Mouse (Mus musculus) liver, embryonic 15.5 days (tissue): Measurements from ENCODE around the gene Spc24. TPM values are rescaled to one million over a fixed set of nuclear protein-coding genes. Genes with fewer than 3 reads are reported as not detected.

Experiments used
- ATAC-seq: fragments of 200-750 bp; cut with Nextera tagmentation; 2 replicates; pipeline ENCODE4 v1.8.0; 2017; ENCODE audit warnings: moderate number of reproducible peaks, mild to moderate bottlenecking, moderate library complexity; ENCODE audit not compliant: insufficient read depth
- H3K27ac ChIP-seq: fragments of 300-500 bp; sonication (generic); replicated peaks from 2 replicates; pipeline ENCODE4 v1.5.1; 2015; ENCODE audit warnings: mild to moderate bottlenecking, inconsistent platforms
- H3K27me3 ChIP-seq: fragments of 300-500 bp; sonication (generic); 2 replicates; pipeline ENCODE4 v1.6.1; 2015; ENCODE audit warnings: mild to moderate bottlenecking, inconsistent platforms
- H3K36me3 ChIP-seq: fragments of 300-500 bp; sonication (generic); replicated peaks from 2 replicates; pipeline ENCODE4 v1.6.1; 2015; ENCODE audit warnings: moderate library complexity, mild to moderate bottlenecking, inconsistent platforms
- H3K4me1 ChIP-seq: fragments of 300-500 bp; sonication (generic); replicated peaks from 2 replicates; pipeline ENCODE4 v1.6.1; 2015; ENCODE audit warnings: inconsistent platforms
- H3K4me2 ChIP-seq: fragments of 300-500 bp; sonication (generic); 2 replicates; pipeline ENCODE4 v1.6.1; 2015; ENCODE audit warnings: moderate library complexity, mild to moderate bottlenecking, inconsistent platforms
- H3K4me3 ChIP-seq: fragments of 300-500 bp; sonication (generic); replicated peaks from 2 replicates; pipeline ENCODE4 v1.5.1; 2015; ENCODE audit warnings: mild to moderate bottlenecking, inconsistent platforms
- H3K9ac ChIP-seq: fragments of 300-500 bp; sonication (generic); 2 replicates; pipeline ENCODE4 v1.6.1; 2015; ENCODE audit warnings: moderate library complexity, mild to moderate bottlenecking, inconsistent platforms
- H3K9me3 ChIP-seq: fragments of 300-500 bp; sonication (generic); replicated peaks from 2 replicates; pipeline ENCODE4 v1.6.1; 2016; ENCODE audit warnings: inconsistent platforms
- WGBS: fragments of 180-500 bp; shearing (Covaris S2); methylation state at CpG from one replicate; pipeline ENCODE4 v1.1.7; 2015; ENCODE audit warnings: mixed read lengths; ENCODE audit not compliant: insufficient replicate concordance; 5-methylcytosine and 5-hydroxymethylcytosine counted together
- polyA plus RNA-seq: library from polyadenylated mRNA; unstranded; fragments of >200 nt; fragmentation: Nextera tagmentation; extraction: Ambion mirVana; gene quantifications from 2 replicates; pipeline ENCODE4 v1.2.1, GENCODE M21; 2015

Spc24 gene
- polyA plus RNA-seq, 1 experiment from 2014 or later = 82.2 TPM

GRCm38 (mm10) chr9:21726218-21726975 lies 33.7 kb downstream of the Spc24 start:
- ATAC-seq = no peak
- Histone ChIP-seq H3K27me3 (no peaks in the 10 kb centered on the region), H3K36me3 (0 out of 2 replicates have a peak, but pooled peaks cover 16% of the 10 kb centered on the region), H3K27ac (peak overlapping the region; percentile 75; the same call in 1 of the 2 replicates), H3K4me3 (peak overlapping the region; percentile 70), H3K4me1 (peaks cover 76% of the 10 kb centered on the region), H3K9ac (peak overlapping the region; percentile 68; the same call in 1 of the 2 replicates), H3K4me2 (peak overlapping the region; percentile 95), H3K9me3 (no peaks in the 10 kb centered on the region)
- WGBS = 60% methylated on average over 14 of the region's 14 CpGs

DNA sequence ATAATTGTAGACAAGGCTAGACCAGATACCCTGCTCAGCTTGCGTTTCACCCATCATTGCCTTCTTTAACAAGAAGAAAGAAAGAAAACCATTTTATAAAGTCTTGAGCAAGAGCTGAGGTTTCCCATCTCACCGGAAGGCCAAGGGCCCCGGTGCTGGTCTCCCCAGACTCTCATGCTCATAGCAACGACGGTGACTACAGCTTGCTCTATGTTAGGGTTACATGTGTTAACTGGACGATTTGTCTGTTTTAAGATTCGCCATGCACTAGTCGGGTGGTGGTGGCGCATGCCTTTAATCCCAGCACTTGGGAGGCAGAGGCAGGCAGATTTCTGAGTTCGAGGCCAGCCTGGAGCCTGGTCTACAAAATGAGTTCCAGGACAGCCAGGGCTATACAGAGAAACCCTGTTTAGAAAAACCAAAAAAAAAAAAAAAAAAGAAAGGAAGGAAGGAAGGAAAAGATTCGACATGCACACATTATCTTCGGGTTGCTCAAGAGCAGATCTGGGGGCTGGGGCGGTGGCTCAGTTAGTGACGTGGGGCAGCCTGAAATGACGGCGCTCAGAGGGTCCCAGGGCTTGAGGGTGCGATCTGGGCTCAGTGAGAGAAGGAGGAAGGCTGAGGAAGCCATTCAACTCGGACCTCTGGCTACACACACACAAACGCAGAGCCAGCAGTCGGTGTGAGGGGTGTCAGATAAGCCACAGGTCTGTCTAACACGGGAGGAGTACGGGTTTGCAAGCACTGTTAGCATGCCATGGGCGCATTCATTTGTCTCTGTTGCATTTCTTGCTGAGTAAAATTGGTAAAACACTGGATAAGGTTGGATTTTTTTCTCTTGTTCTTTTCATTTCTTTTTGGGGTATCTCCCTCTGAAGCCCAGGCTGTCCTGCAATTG lies 34.6 kb downstream of the Spc24 start:
- Histone ChIP-seq H3K9me3 (no peaks in the 10 kb centered on the region), H3K4me3 (peak overlapping the region; percentile 70), H3K4me2 (peak overlapping the region; percentile 95), H3K4me1 (peaks cover 76% of the 10 kb centered on the region), H3K36me3 (0 out of 2 replicates have a peak, but pooled peaks cover 9% of the 10 kb centered on the region), H3K9ac (peak overlapping the region; percentile 68), H3K27ac (peak overlapping the region; percentile 75), H3K27me3 (no peaks in the 10 kb centered on the region)
- no peak for ATAC-seq
- WGBS = 26% methylated on average over 23 of the region's 23 CpGs

DNA sequence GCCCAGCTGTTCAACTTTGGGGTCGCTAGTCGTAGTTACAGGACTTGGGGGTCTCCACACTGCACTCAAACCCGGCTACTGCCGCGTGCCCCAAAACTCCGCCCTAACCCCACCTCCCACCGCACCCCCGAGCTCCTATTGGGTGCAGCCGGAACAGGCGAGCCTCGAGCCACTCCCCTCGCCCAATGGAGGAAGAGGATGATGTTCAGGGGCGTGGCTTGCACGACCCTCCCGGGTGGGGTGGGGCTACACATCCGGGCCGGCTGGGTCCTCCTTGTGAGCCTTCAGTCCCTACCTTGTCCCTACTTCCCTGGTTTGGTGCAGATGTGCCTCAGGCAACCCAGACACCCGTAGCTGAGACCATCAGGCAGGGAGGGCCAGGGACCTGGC lies 36.0 kb downstream of the Spc24 start:
- Histone ChIP-seq H3K9me3 (no peaks in the 10 kb centered on the region), H3K4me1 (peaks cover 71% of the 10 kb centered on the region), H3K27ac (peak overlapping the region; percentile 88), H3K9ac (peak overlapping the region; percentile 68; the same call in 1 of the 2 replicates), H3K36me3 (0 out of 2 replicates have a peak, but pooled peaks cover 4% of the 10 kb centered on the region), H3K4me2 (peak overlapping the region; percentile 95), H3K27me3 (no peaks in the 10 kb centered on the region), H3K4me3 (peak overlapping the region; percentile 70)
- ATAC-seq = peak; percentile 83
- under 1% methylated on average over 18 of the region's 18 CpGs for WGBS

DNA sequence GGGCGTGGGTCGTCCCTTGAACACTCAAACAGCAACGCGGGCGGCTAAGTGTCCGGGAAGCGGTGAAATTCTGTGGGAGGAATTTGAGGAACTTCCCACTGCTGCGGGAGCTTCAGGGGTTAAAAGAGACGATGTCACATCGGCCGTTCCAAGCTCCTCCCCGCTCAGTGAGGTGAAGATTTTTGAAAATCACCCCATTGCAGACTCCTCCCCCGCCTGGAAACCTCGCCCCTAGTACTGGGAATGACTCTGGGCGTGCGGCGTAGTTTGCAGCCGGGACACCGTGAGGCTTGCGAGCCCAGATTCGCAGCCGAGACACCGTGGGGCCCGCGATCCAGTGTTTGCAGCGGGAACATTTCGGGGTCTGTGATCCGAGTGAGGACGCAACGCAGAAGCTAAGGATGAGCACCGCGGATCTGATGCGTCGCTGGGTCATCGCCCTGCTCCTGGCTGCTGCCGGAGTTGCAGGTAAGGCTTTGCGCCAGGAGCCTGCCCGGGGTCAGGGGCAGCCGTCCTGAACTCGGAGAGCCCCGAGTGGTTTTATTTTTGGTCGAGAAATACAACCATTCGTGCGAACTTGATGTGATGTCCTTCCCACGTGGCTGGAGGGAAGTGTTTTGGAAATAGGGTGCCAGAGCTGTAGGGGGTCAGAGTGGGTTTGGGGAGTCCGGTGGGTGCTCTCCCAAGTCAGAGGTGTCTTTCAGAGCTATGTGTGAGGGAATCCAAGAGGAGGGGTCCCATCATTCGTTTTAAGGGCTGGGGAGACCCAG lies 36.5 kb downstream of the Spc24 start, which contains the start of gene Ldlr:
Gene Ldlr, plus strand, starts transcription at position 107 of the 770 bp plus-strand sequence.
- WGBS = under 1% methylated on average over 47 of the region's 47 CpGs
- no peaks in the 10 kb centered on the region for H3K27me3 ChIP-seq
- peak within 1 kb of the TSS; percentile 68 for H3K9ac ChIP-seq
- H3K9me3 ChIP-seq = no peaks in the 10 kb centered on the region
- peak within 1 kb of the TSS; percentile 70 for H3K4me3 ChIP-seq
- peaks cover 70% of the 10 kb centered on the region for H3K4me1 ChIP-seq
- H3K36me3 ChIP-seq = no peaks in the 10 kb centered on the region
- peak within 1 kb of the TSS; percentile 95 for H3K4me2 ChIP-seq
- peak within 1 kb of the TSS; percentile 88 for H3K27ac ChIP-seq
- peak; percentile 78 for ATAC-seq

- Histone ChIP-seq H3K4me3 (no peak overlapping the region), H3K9me3 (no peaks in the 10 kb centered on the region), H3K27ac (no peak overlapping the region; the same call in 1 of the 2 replicates), H3K9ac (no peak overlapping the region), H3K4me2 (no peak overlapping the region), H3K36me3 (no peaks in the 10 kb centered on the region), H3K4me1 (peaks cover 50% of the 10 kb centered on the region), H3K27me3 (no peaks in the 10 kb centered on the region)
- WGBS = 64% methylated on average over 2 of the region's 2 CpGs
- no peak for ATAC-seq
Observed at GRCm38 (mm10) chr9:21721036-21721435, 39.1 kb downstream of the Spc24 start.

DNA sequence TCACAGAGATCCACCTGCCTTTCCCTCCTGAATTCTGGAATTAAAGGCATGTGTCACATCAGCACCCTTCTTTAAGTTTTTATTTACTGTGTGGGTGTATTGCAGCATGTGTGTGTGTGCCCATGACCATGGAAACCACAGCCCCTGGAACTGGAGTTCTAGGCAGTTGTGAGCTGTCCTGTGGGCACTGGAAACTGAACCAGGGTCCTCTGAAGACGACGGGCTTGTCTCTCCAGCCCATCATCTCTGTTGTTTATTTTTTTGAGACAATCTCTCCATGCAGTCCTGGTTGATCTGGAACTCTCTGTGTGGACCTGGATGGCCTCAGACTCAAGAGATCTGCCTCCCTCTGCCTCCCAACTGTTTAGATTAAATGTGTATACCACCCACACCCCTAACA lies 43.1 kb downstream of the Spc24 start:
- peaks cover 27% of the 10 kb centered on the region for H3K4me1 ChIP-seq
- no peaks in the 10 kb centered on the region for H3K36me3 ChIP-seq
- H3K9me3 ChIP-seq = no peaks in the 10 kb centered on the region
- H3K4me2 ChIP-seq = no peak overlapping the region
- no peak overlapping the region for H3K27ac ChIP-seq
- H3K27me3 ChIP-seq = no peaks in the 10 kb centered on the region
- H3K4me3 ChIP-seq = no peak overlapping the region
- H3K9ac ChIP-seq = no peak overlapping the region
- WGBS = 55% methylated on average over 2 of the region's 2 CpGs
- ATAC-seq = no peak

- no peak overlapping the region for H3K4me3 ChIP-seq
- H3K9ac ChIP-seq = no peak overlapping the region
- peaks cover 26% of the 10 kb centered on the region for H3K4me1 ChIP-seq
- 9% methylated on average over 4 of the region's 4 CpGs for WGBS
- H3K27me3 ChIP-seq = no peaks in the 10 kb centered on the region
- no peaks in the 10 kb centered on the region for H3K9me3 ChIP-seq
- H3K36me3 ChIP-seq = no peaks in the 10 kb centered on the region
- ATAC-seq = peak; percentile 90
- H3K27ac ChIP-seq = peak overlapping the region; percentile 11; the same call in 1 of the 2 replicates
- H3K4me2 ChIP-seq = no peak overlapping the region
Observed at GRCm38 (mm10) chr9:21715298-21715697, 44.8 kb downstream of the Spc24 start.

DNA sequence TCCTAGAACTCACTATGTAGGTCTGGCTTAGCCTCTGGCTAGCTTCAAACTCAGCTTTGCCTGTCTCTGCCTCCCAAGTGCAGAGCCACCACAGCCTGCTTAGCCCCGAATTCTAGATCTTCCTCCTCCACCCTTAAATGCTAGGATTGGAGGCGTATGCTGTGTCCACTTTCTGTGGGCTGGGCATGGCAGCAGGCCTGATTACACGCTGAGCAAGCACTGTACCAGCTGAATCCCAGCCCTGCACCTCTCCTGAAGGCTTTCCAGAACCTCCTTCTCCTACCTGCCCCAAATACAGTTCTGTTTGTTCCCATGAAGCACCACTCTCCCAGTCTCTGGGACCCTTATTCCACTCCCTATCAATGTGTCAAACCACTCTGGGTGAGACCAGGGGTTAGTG lies 50.8 kb downstream of the Spc24 start:
- no peak for ATAC-seq
- no peak overlapping the region for H3K4me2 ChIP-seq
- 68% methylated on average over 3 of the region's 3 CpGs for WGBS
- no peak overlapping the region for H3K9ac ChIP-seq
- H3K36me3 ChIP-seq = peaks cover 22% of the 10 kb centered on the region
- peaks cover 5% of the 10 kb centered on the region; the same call in 1 of the 2 replicates for H3K4me1 ChIP-seq
- H3K9me3 ChIP-seq = no peaks in the 10 kb centered on the region
- H3K27me3 ChIP-seq = no peaks in the 10 kb centered on the region
- no peak overlapping the region for H3K27ac ChIP-seq
- H3K4me3 ChIP-seq = no peak overlapping the region

GRCm38 (mm10) chr9:21706586-21707265 lies 53.4 kb downstream of the Spc24 start:
- Histone ChIP-seq H3K9me3 (no peaks in the 10 kb centered on the region), H3K4me2 (no peak overlapping the region), H3K4me1 (peaks cover 5% of the 10 kb centered on the region; the same call in 1 of the 2 replicates), H3K9ac (no peak overlapping the region), H3K36me3 (peaks cover 48% of the 10 kb centered on the region), H3K4me3 (no peak overlapping the region), H3K27me3 (no peaks in the 10 kb centered on the region), H3K27ac (0 out of 2 replicates have a peak overlapping the region, but pooled peaks have one; percentile 19)
- WGBS = 80% methylated on average over 8 of the region's 8 CpGs
- ATAC-seq = 0 out of 2 replicates have a peak, but pooled peaks have one; percentile 37

DNA sequence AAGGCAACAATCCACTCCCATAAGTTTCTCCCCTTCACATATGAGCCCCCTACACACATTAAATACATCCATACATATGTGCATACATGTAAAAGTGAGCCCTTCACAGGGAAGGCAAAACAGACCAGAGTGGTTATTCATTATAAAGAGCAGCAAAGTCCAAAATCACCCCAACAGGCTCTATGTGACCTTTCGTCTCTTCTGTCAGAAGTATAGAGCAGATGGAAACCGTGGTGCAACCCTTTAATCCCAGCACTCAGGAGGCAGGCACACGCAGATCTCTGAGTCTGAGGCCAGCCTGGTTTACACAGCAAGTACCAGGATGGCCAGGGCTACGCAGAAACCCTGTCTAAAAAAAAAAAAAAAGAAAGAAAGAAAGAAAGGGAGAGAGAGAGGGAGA lies 54.0 kb downstream of the Spc24 start:
- 68% methylated on average over 4 of the region's 4 CpGs for WGBS
- ATAC-seq = no peak
- Histone ChIP-seq H3K27me3 (no peaks in the 10 kb centered on the region), H3K27ac (0 out of 2 replicates have a peak overlapping the region, but pooled peaks have one; percentile 6), H3K36me3 (peaks cover 54% of the 10 kb centered on the region), H3K9ac (no peak overlapping the region), H3K9me3 (no peaks in the 10 kb centered on the region), H3K4me3 (no peak overlapping the region), H3K4me1 (peaks cover 5% of the 10 kb centered on the region; the same call in 1 of the 2 replicates), H3K4me2 (no peak overlapping the region)
